Mouse (Mus musculus) brain, embryonic 14.5 days (tissue): Measurements from ENCODE around the gene Tacc2. TPM values are rescaled to one million over a fixed set of nuclear protein-coding genes. Genes with fewer than 3 reads are reported as not detected.
"Not testable (repeated sequence)": the region's sequence is repeated elsewhere in the genome, so short reads cannot be mapped to it uniquely, and the experiment has no call there.

Source experiments
- DNase-seq: peaks from one replicate; pipeline ENCODE4 v3.0.0-alpha.2; 2011; ENCODE audit warnings: low read depth
- CTCF ChIP-seq: fragments of 200-500 bp; IDR thresholded peaks from 2 replicates; pipeline ENCODE4 v1.5.1; 2012; ENCODE audit warnings: inconsistent platforms, mild to moderate bottlenecking, moderate library complexity, borderline replicate concordance; ENCODE audit not compliant: insufficient read depth, insufficient read length; ENCODE audit errors: extremely low read depth
- POLR2A ChIP-seq: fragments of 200-500 bp; IDR thresholded peaks from 2 replicates; pipeline ENCODE4 v1.6.1; 2012; ENCODE audit warnings: mild to moderate bottlenecking, inconsistent platforms, borderline replicate concordance; ENCODE audit not compliant: poor library complexity, insufficient read depth, insufficient read length, severe bottlenecking; ENCODE audit errors: extremely low read depth
- polyA plus RNA-seq: library from polyadenylated mRNA; depleted of rRNA; stranded (reverse); fragments of >200 nt; gene quantifications from 2 replicates; pipeline ENCODE4 v1.2.3, GENCODE M21; 2012

Gene Tacc2
- polyA plus RNA-seq, 1 experiment = 66.9 TPM

DNA sequence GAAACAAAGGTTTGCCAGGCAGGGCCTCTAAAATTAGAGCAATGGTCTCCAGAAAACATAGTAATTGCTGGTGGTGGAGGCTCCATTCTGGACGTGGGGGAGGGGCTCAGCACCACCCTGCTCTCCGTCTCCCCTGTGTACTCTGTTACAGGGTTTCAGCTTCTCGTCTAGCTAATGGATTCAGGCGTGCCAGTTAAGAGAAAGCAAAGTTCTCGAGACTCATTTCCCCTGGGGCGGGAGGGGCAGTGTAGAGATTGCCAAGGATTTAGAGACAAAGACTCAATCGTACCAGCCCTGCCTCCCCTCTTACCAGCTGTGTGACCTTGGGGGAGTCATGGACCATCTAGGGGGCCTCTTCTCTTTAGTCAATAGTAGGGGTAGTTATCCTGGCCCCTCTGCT is 72.0 kb downstream of the Tacc2 start:
- peak; percentile 41 for DNase-seq
- TF ChIP-seq CTCF (no peak), POLR2A (no peak)

GRCm38 (mm10) chr7:130650621-130651020 is 73.4 kb downstream of the Tacc2 start:
- TF ChIP-seq POLR2A = no peak
- TF ChIP-seq CTCF = no peak

GRCm38 (mm10) chr7:130653036-130653555 is 75.9 kb downstream of the Tacc2 start:
- TF ChIP-seq CTCF (no peak), POLR2A (no peak)
- peak; percentile 47 for DNase-seq

More at GRCm38 (mm10) chr7:130650621-130651020, 73.4 kb downstream of the Tacc2 start:
- DNase-seq = no peak

- TF ChIP-seq POLR2A (no peak), CTCF (no peak)
- no peak for DNase-seq
Measured at GRCm38 (mm10) chr7:130654562-130654961, 77.3 kb downstream of the Tacc2 start.

- no peak for DNase-seq
- TF ChIP-seq POLR2A (no peak), CTCF (no peak)
Measured at GRCm38 (mm10) chr7:130656965-130657364, 79.7 kb downstream of the Tacc2 start.

GRCm38 (mm10) chr7:130657751-130658150 is 80.5 kb downstream of the Tacc2 start:
- TF ChIP-seq CTCF (no peak), POLR2A (no peak)
- DNase-seq = no peak

- no peak for DNase-seq
Measured at GRCm38 (mm10) chr7:130659129-130659528, 81.9 kb downstream of the Tacc2 start.

DNA sequence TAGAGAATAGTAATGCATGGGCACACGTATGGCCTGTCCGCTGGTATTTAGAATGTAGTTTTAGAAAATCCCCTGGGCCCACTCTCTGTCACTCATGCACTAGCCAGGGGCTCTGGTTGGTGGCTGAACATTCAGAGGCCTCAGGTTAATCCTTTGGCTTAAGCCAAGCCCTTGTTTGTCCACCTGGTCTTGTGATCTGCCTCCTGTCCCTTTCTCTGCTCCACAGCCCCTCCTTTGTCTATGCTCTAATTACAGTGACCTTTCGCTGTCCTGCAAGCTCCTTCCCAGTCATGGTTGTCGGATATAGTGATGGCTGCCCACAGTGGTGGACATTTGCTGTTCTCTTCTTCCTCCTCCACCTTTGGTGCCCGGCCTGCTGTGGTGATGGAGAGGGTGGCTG is 85.0 kb downstream of the Tacc2 start:
- DNase-seq = no peak
- TF ChIP-seq CTCF = no peak
- no peak for TF ChIP-seq POLR2A

More at GRCm38 (mm10) chr7:130659129-130659528, 81.9 kb downstream of the Tacc2 start:
- TF ChIP-seq CTCF = no peak
- TF ChIP-seq POLR2A = no peak

GRCm38 (mm10) chr7:130662869-130663268 is 85.6 kb downstream of the Tacc2 start:
- no peak for TF ChIP-seq POLR2A
- no peak for TF ChIP-seq CTCF
- DNase-seq = no peak

- DNase-seq = no peak
- TF ChIP-seq CTCF (no peak), POLR2A (no peak)
Measured at GRCm38 (mm10) chr7:130664037-130664436, 86.8 kb downstream of the Tacc2 start.

- TF ChIP-seq POLR2A (no peak), CTCF (no peak)
- DNase-seq = no peak
Measured at GRCm38 (mm10) chr7:130664629-130665028, 87.4 kb downstream of the Tacc2 start.

- TF ChIP-seq POLR2A (no peak), CTCF (no peak)
- no peak for DNase-seq
Measured at GRCm38 (mm10) chr7:130665358-130665757, 88.1 kb downstream of the Tacc2 start.

GRCm38 (mm10) chr7:130668013-130668412 is 90.8 kb downstream of the Tacc2 start:
- not testable (repeated sequence) for DNase-seq

- TF ChIP-seq POLR2A = no peak
- no peak for TF ChIP-seq CTCF
- peak; percentile 54 for DNase-seq
Measured at GRCm38 (mm10) chr7:130668729-130669281, 91.6 kb downstream of the Tacc2 start.
